Comparison of ENCODE assay signal across 8 mouse cellular contexts in the genomic region with DNA sequence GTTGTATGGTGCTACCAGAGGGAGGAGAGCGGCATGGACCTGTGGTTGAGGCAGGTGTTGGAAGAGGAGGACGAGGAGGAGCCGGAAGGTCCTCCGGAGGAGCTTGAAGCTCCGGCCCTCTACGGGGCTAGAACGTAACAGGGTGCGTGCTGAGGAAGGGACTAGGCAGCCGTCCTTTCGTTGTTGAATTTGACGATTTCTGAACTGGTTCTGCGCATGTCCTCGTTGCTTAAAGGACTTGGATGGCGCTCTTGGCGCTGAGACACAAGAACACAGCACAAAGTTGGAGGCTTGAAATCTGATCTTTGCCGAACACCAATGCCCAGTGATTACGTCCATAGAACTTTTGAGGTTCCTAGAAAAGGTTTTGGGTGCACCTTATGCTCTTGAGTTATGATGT. TPM values are rescaled to one million over a fixed set of nuclear protein-coding genes. Genes with fewer than 3 reads are reported as not detected.
DNase-seq lines count a peak whose midpoint lies in the region; ATAC-seq lines count a peak whose summit lies in the region.

No protein-coding gene starts in this region.

- 5% methylated on average over 17 of the region's 17 CpGs for WGBS in liver, embryonic 11.5 days

- H3K9me3 ChIP-seq in liver, embryonic 11.5 days (ENCODE audit: control insufficient read depth, low read length), result no peaks in the 10 kb centered on the region

- H3K4me2 ChIP-seq in liver, embryonic 11.5 days, result peak overlapping the region; percentile 76

- H3K4me1 ChIP-seq in liver, embryonic 11.5 days (replicated peaks; ENCODE audit: control insufficient read depth, insufficient read depth, low read length), result peaks cover 23% of the 10 kb centered on the region

- H3K36me3 ChIP-seq in liver, embryonic 11.5 days (ENCODE audit: control insufficient read depth, insufficient read depth, low read length), result no peaks in the 10 kb centered on the region

- peak; percentile 3 for DNase-seq in embryo, embryonic 10.5 days (ENCODE audit: low spot score)
- DNase-seq in embryo, embryonic 9.5 days (ENCODE audit: extremely low spot score), result no peak
- DNase-seq in thymus, postnatal 0 days (ENCODE audit: low spot score), result peak; percentile 6
- no peak for DNase-seq in thymus, adult 18-20 months
- DNase-seq in liver, embryonic 11.5 days (ENCODE audit: low spot score), result no peak
- no peak for DNase-seq in adrenal gland, postnatal 4 days (ENCODE audit: low spot score in 2 of 2)
- no peak for DNase-seq in layer of hippocampus, postnatal 14 days (ENCODE audit: low spot score in 2 of 2)
- no peak for DNase-seq in retina, postnatal 1 day

- ATAC-seq in liver, embryonic 11.5 days (replicated peaks; ENCODE audit: low FRiP score), result peak; percentile 22

- H3K27me3 ChIP-seq in liver, embryonic 11.5 days (replicated peaks; ENCODE audit: control insufficient read depth, insufficient read depth, low read length), result no peaks in the 10 kb centered on the region

- peak overlapping the region; percentile 93 for H3K9ac ChIP-seq in liver, embryonic 11.5 days (ENCODE audit: low read depth, low read length)

- peak overlapping the region; percentile 82 for H3K27ac ChIP-seq in liver, embryonic 11.5 days (ENCODE audit: low read depth, low read length)

- peak overlapping the region; percentile 99 for H3K4me3 ChIP-seq in liver, embryonic 11.5 days (ENCODE audit: low read depth, low read length)

RNA-seq across cellular contexts. Expression of a gene that starts 0.6 kb away (rescaled TPM):
- 34.4 and 34.5 TPM in 2 replicates for polyA plus RNA-seq in thymus, postnatal 0 days (2015; fragmentation: Nextera tagmentation; extraction: Ambion mirVana)
- 42.5 and 47.8 TPM in 2 replicates for polyA plus RNA-seq in liver, embryonic 11.5 days (2014; fragmentation: Nextera tagmentation; extraction: Ambion mirVana)
- total RNA-seq in adrenal gland, postnatal 4 days (2021), result 10 to 100 TPM; 17.7 to 18.3 TPM
- total RNA-seq in layer of hippocampus, postnatal 14 days (2021), result 10 to 100 TPM; 17.8 to 19.2 TPM

RNA-seq across cellular contexts. Expression of a gene that starts 3.2 kb away (rescaled TPM):
- 12.4 and 13.9 TPM in 2 replicates for polyA plus RNA-seq in thymus, postnatal 0 days (2015; fragmentation: Nextera tagmentation; extraction: Ambion mirVana)
- 11.5 and 11.7 TPM in 2 replicates for polyA plus RNA-seq in liver, embryonic 11.5 days (2014; fragmentation: Nextera tagmentation; extraction: Ambion mirVana)
- total RNA-seq in adrenal gland, postnatal 4 days (2021), result 10 to 100 TPM; 20.8 to 21.6 TPM
- total RNA-seq in layer of hippocampus, postnatal 14 days (2021), result 10 to 100 TPM; 33.9 to 37.0 TPM

RNA-seq across cellular contexts. Expression of a gene that starts 9.7 kb away (rescaled TPM):
- polyA plus RNA-seq in thymus, postnatal 0 days (2015; fragmentation: Nextera tagmentation; extraction: Ambion mirVana), result 0.19 TPM in 1 of 2 replicates, not detected in the other
- polyA plus RNA-seq in liver, embryonic 11.5 days (2014; fragmentation: Nextera tagmentation; extraction: Ambion mirVana), result not detected in 2 replicates
- total RNA-seq in adrenal gland, postnatal 4 days (2021), result under 1 TPM; 0.45 to 0.48 TPM
- total RNA-seq in layer of hippocampus, postnatal 14 days (2021), result not detected

RNA-seq across cellular contexts. Expression of a gene that starts 22.7 kb away (rescaled TPM):
- polyA plus RNA-seq in thymus, postnatal 0 days (2015; fragmentation: Nextera tagmentation; extraction: Ambion mirVana), result 0.07 and 0.10 TPM in 2 replicates
- polyA plus RNA-seq in liver, embryonic 11.5 days (2014; fragmentation: Nextera tagmentation; extraction: Ambion mirVana), result 0.11 and 0.14 TPM in 2 replicates
- under 1 TPM; 0.20 to 0.25 TPM for total RNA-seq in adrenal gland, postnatal 4 days (2021)
- total RNA-seq in layer of hippocampus, postnatal 14 days (2021), result under 1 TPM in 1 of 2 experiments, not detected in 1; 0.26 TPM

RNA-seq across cellular contexts. Expression of a gene that starts 51.8 kb away (rescaled TPM):
- polyA plus RNA-seq in thymus, postnatal 0 days (2015; fragmentation: Nextera tagmentation; extraction: Ambion mirVana), result 12.7 and 15.0 TPM in 2 replicates
- 18.7 and 19.7 TPM in 2 replicates for polyA plus RNA-seq in liver, embryonic 11.5 days (2014; fragmentation: Nextera tagmentation; extraction: Ambion mirVana)
- 10 to 100 TPM; 34.6 to 38.6 TPM for total RNA-seq in adrenal gland, postnatal 4 days (2021)
- total RNA-seq in layer of hippocampus, postnatal 14 days (2021), result 10 to 100 TPM; 47.3 to 51.1 TPM

Comparison
In these comparisons a context has a peak if more than half of its experiments do, and no peak if none do; other contexts are left out.
1. DNase-seq: peak in embryo, embryonic 10.5 days (single experiment) and thymus, postnatal 0 days (single experiment); none in embryo, embryonic 9.5 days (single experiment), thymus, adult 18-20 months (0 of 2), liver, embryonic 11.5 days (single experiment), adrenal gland, postnatal 4 days (0 of 2), layer of hippocampus, postnatal 14 days (0 of 2) and retina, postnatal 1 day (single experiment).